Mouse (Mus musculus) central nervous system, embryonic 18 days (tissue): ENCODE measurements around the gene Gm21731. TPM values are rescaled to one million over a fixed set of nuclear protein-coding genes. Genes with fewer than 3 reads are reported as not detected.

Experiments used
- polyA plus RNA-seq: library from polyadenylated mRNA; depleted of rRNA; stranded (reverse); fragments of >200 nt; gene quantifications from 2 replicates; pipeline ENCODE4 v1.2.3, GENCODE M21; 2012; rRNA removed

Gm21731 gene
- polyA plus RNA-seq = not detected in 2 replicates

GRCm38 (mm10) chr13:120238811-120239210 is at the start of gene Gm21731:
TSS of gene Gm21731 (plus strand) at chr13:120239111.

GRCm38 (mm10) chr13:120215847-120216246 is 23.1 kb upstream of the Gm21731 start, which contains the start of gene Gm21762:
TSS of gene Gm21762 (minus strand) at chr13:120215947.

GRCm38 (mm10) chr13:120262870-120263269 is 24.0 kb downstream of the Gm21731 start, which contains the start of gene AF067061:
TSS of gene AF067061 (plus strand) at chr13:120263114.

Other genes starting within 250 kb of the Gm21731 start
- gene Gm36079, start 212.1 kb upstream of the Gm21731 start, polyA plus RNA-seq = not detected in 2 replicates
- 0.12 TPM in 1 of 2 replicates, not detected in the other for gene Gm21188, start 186.9 kb upstream of the Gm21731 start, polyA plus RNA-seq
- not detected in 2 replicates for gene Gm20767, start 98.9 kb upstream of the Gm21731 start, polyA plus RNA-seq
- not detected in 2 replicates for gene Gm21818, start 66.7 kb upstream of the Gm21731 start, polyA plus RNA-seq
- not detected in 2 replicates for gene Gm21762, start 23.2 kb upstream of the Gm21731 start, polyA plus RNA-seq
- not detected in 2 replicates for gene AF067061, start 24.0 kb downstream of the Gm21731 start, polyA plus RNA-seq
- 0.04 and 0.09 TPM in 2 replicates for gene BC147527, start 61.3 kb downstream of the Gm21731 start, polyA plus RNA-seq
- gene Tcstv3, start 77.8 kb downstream of the Gm21731 start, polyA plus RNA-seq = not detected in 2 replicates